Mouse (Mus musculus) liver, postnatal 0 days (tissue): ENCODE measurements around the gene Efna3.

Experiments used
- CTCF ChIP-seq: sonication (generic); IDR thresholded peaks from 2 replicates; pipeline ENCODE4 v1.5.1; 2016; ENCODE audit warnings: antibody characterized with exemption, low read depth
- EP300 ChIP-seq: IDR thresholded peaks from 2 replicates; pipeline ENCODE4 v1.6.1; 2016; ENCODE audit warnings: antibody characterized with exemption, low read depth, mild to moderate bottlenecking

- no peak for TF ChIP-seq EP300
- TF ChIP-seq CTCF: no peak
Observed at GRCm38 (mm10) chr3:89296761-89297396, 25.9 kb downstream of the Efna3 start.
